Mouse (Mus musculus) stomach, postnatal 0 days (tissue): ENCODE results near the gene Zcchc18.

ENCODE experiments used
- CTCF ChIP-seq: IDR thresholded peaks from 2 replicates; pipeline ENCODE4 v1.5.1; 2016; ENCODE audit warnings: antibody characterized with exemption, low read depth, mild to moderate bottlenecking, moderate library complexity
- EP300 ChIP-seq: optimal IDR thresholded peaks from 2 replicates; pipeline ENCODE3; 2016; ENCODE audit warnings: antibody characterized with exemption

GRCm38 (mm10) chrX:136993641-136994040 lies 686 bp downstream of the Zcchc18 start:
- TF ChIP-seq EP300, result no peak
- TF ChIP-seq CTCF, result no peak
